In genomic region chr11:103141944-103142255, GRCm38 (mm10) we compare ENCODE assay signal across 7 mouse cellular contexts. TPM values are rescaled to one million over a fixed set of nuclear protein-coding genes. Genes with fewer than 3 reads are reported as not detected.
DNase-seq lines count a peak whose midpoint lies in the region; ATAC-seq and TF ChIP-seq lines count a peak whose summit lies in the region.

No protein-coding gene starts in this region.

- H3K4me3 ChIP-seq in forebrain, embryonic 16.5 days (replicated peaks; ENCODE audit: low read length), result no peak overlapping the region
- no peak overlapping the region for H3K4me3 ChIP-seq in kidney, postnatal 0 days (replicated peaks; ENCODE audit: low read depth, low read length)
- H3K4me3 ChIP-seq in midbrain, postnatal 0 days (ENCODE audit: low read depth, low read length), result no peak overlapping the region

- 0 out of 2 replicates have a peak overlapping the region, but pooled peaks have one; percentile 35 for H3K9ac ChIP-seq in forebrain, embryonic 16.5 days (replicated peaks; ENCODE audit: low read depth, low read length)
- H3K9ac ChIP-seq in kidney, postnatal 0 days (ENCODE audit: low read depth, low read length), result no peak overlapping the region; the same call in 1 of the 2 replicates
- 0 out of 2 replicates have a peak overlapping the region, but pooled peaks have one; percentile 19 for H3K9ac ChIP-seq in midbrain, postnatal 0 days (replicated peaks; ENCODE audit: low read length, poor library complexity, severe bottlenecking)

- WGBS in forebrain, embryonic 16.5 days, result 56% methylated on average over 1 of the region's 1 CpGs
- 20% methylated on average over 1 of the region's 1 CpGs for WGBS in kidney, postnatal 0 days
- 30% methylated on average over 1 of the region's 1 CpGs for WGBS in midbrain, postnatal 0 days

- H3K4me1 ChIP-seq in forebrain, embryonic 16.5 days (replicated peaks; ENCODE audit: control insufficient read depth, insufficient read depth, low read length), result peaks cover 14% of the 10 kb centered on the region
- H3K4me1 ChIP-seq in kidney, postnatal 0 days (replicated peaks; ENCODE audit: insufficient read depth, low read length), result peaks cover 23% of the 10 kb centered on the region
- peaks cover 14% of the 10 kb centered on the region; the same call in 1 of the 2 replicates for H3K4me1 ChIP-seq in midbrain, postnatal 0 days (ENCODE audit: insufficient read depth, low read length)

- no peak overlapping the region; the same call in 1 of the 2 replicates for H3K4me2 ChIP-seq in forebrain, embryonic 16.5 days (ENCODE audit: low read length)
- H3K4me2 ChIP-seq in kidney, postnatal 0 days (ENCODE audit: low read length), result peak overlapping the region; percentile 40; the same call in 1 of the 2 replicates
- H3K4me2 ChIP-seq in midbrain, postnatal 0 days (ENCODE audit: low read depth, low read length, poor library complexity, severe bottlenecking), result 0 out of 2 replicates have a peak overlapping the region, but pooled peaks have one; percentile 51

- peak; percentile 16 for DNase-seq in right cerebral cortex, postnatal 4 days
- no peak for DNase-seq in right cerebral cortex, adult 18-20 months
- DNase-seq in kidney, postnatal 0 days (ENCODE audit: low spot score), result peak; percentile 56
- DNase-seq in midbrain, postnatal 0 days (ENCODE audit: low spot score), result peak; percentile 24
- DNase-seq in thymus, postnatal 10 days (ENCODE audit: low spot score in 2 of 2), result no peak
- no peak for DNase-seq in layer of hippocampus, adult 9-10 months (ENCODE audit: low spot score)

- peaks cover 5% of the 10 kb centered on the region for H3K36me3 ChIP-seq in forebrain, embryonic 16.5 days (ENCODE audit: control insufficient read depth, insufficient read depth)
- 0 out of 2 replicates have a peak, but pooled peaks cover 4% of the 10 kb centered on the region for H3K36me3 ChIP-seq in kidney, postnatal 0 days (ENCODE audit: insufficient read depth, low read length)
- H3K36me3 ChIP-seq in midbrain, postnatal 0 days (ENCODE audit: insufficient read depth, low read length), result peaks cover 22% of the 10 kb centered on the region

- ATAC-seq in forebrain, embryonic 16.5 days, result peak; percentile 12; the same call in 1 of the 2 replicates
- peak; percentile 14; the same call in 1 of the 2 replicates for ATAC-seq in kidney, postnatal 0 days (replicated peaks; ENCODE audit: low FRiP score, low read depth)
- no peak for ATAC-seq in midbrain, postnatal 0 days (ENCODE audit: low FRiP score)

- no peaks in the 10 kb centered on the region for H3K27me3 ChIP-seq in forebrain, embryonic 16.5 days (replicated peaks; ENCODE audit: control insufficient read depth, insufficient read depth, low read length)
- no peaks in the 10 kb centered on the region for H3K27me3 ChIP-seq in kidney, postnatal 0 days (ENCODE audit: insufficient read depth, low read length)
- H3K27me3 ChIP-seq in midbrain, postnatal 0 days (ENCODE audit: insufficient read depth, low read length), result no peaks in the 10 kb centered on the region

- H3K9me3 ChIP-seq in forebrain, embryonic 16.5 days (ENCODE audit: control insufficient read depth, low read length), result no peaks in the 10 kb centered on the region
- H3K9me3 ChIP-seq in kidney, postnatal 0 days (replicated peaks; ENCODE audit: low read length), result no peaks in the 10 kb centered on the region
- H3K9me3 ChIP-seq in midbrain, postnatal 0 days (ENCODE audit: low read length), result no peaks in the 10 kb centered on the region

- TF ChIP-seq CTCF in kidney, postnatal 0 days (IDR thresholded peaks at IDR 0.05; ENCODE audit: low read depth), result no peak
- TF ChIP-seq CTCF in midbrain, postnatal 0 days (IDR thresholded peaks at IDR 0.05), result no peak

- H3K27ac ChIP-seq in forebrain, embryonic 16.5 days (ENCODE audit: low read length), result peak overlapping the region; percentile 62
- peak overlapping the region; percentile 84 for H3K27ac ChIP-seq in kidney, postnatal 0 days
- H3K27ac ChIP-seq in midbrain, postnatal 0 days (ENCODE audit: low read depth, low read length), result peak overlapping the region; percentile 93

RNA-seq across cellular contexts. Expression of gene Hexim2, which starts 9.7 kb away (rescaled TPM):
- polyA plus RNA-seq in forebrain, embryonic 16.5 days (2015; fragmentation: Nextera tagmentation; extraction: Ambion mirVana), result 19.9 and 25.9 TPM in 2 replicates
- polyA plus RNA-seq in kidney, postnatal 0 days (2015; fragmentation: Nextera tagmentation; extraction: Ambion mirVana), result 6.5 and 6.9 TPM in 2 replicates
- 46.3 and 57.8 TPM in 2 replicates for total RNA-seq in midbrain, postnatal 0 days (2014; rRNA removed)
- polyA plus RNA-seq in midbrain, postnatal 0 days (2015; fragmentation: Nextera tagmentation; extraction: Ambion mirVana), result 38.0 and 40.5 TPM in 2 replicates

RNA-seq across cellular contexts. Expression of gene Hexim1, which starts 25.9 kb away (rescaled TPM):
- 3.5 and 4.1 TPM in 2 replicates for polyA plus RNA-seq in forebrain, embryonic 16.5 days (2015; fragmentation: Nextera tagmentation; extraction: Ambion mirVana)
- 6.5 and 6.8 TPM in 2 replicates for polyA plus RNA-seq in kidney, postnatal 0 days (2015; fragmentation: Nextera tagmentation; extraction: Ambion mirVana)
- total RNA-seq in midbrain, postnatal 0 days (2014; rRNA removed), result 15.5 and 19.1 TPM in 2 replicates
- 3.2 and 4.5 TPM in 2 replicates for polyA plus RNA-seq in midbrain, postnatal 0 days (2015; fragmentation: Nextera tagmentation; extraction: Ambion mirVana)

RNA-seq across cellular contexts. Expression of gene Fmnl1, which starts 29.0 kb away (rescaled TPM):
- 2.7 and 6.7 TPM in 2 replicates for polyA plus RNA-seq in forebrain, embryonic 16.5 days (2015; fragmentation: Nextera tagmentation; extraction: Ambion mirVana)
- 2.6 and 3.4 TPM in 2 replicates for polyA plus RNA-seq in kidney, postnatal 0 days (2015; fragmentation: Nextera tagmentation; extraction: Ambion mirVana)
- 12.0 and 14.3 TPM in 2 replicates for total RNA-seq in midbrain, postnatal 0 days (2014; rRNA removed)
- polyA plus RNA-seq in midbrain, postnatal 0 days (2015; fragmentation: Nextera tagmentation; extraction: Ambion mirVana), result 7.3 and 9.5 TPM in 2 replicates

RNA-seq across cellular contexts. Expression of gene Acbd4, which starts 40.4 kb away (rescaled TPM):
- polyA plus RNA-seq in forebrain, embryonic 16.5 days (2015; fragmentation: Nextera tagmentation; extraction: Ambion mirVana), result 17.0 and 17.8 TPM in 2 replicates
- 36.6 and 39.7 TPM in 2 replicates for polyA plus RNA-seq in kidney, postnatal 0 days (2015; fragmentation: Nextera tagmentation; extraction: Ambion mirVana)
- total RNA-seq in midbrain, postnatal 0 days (2014; rRNA removed), result 21.8 and 22.9 TPM in 2 replicates
- 17.5 and 21.8 TPM in 2 replicates for polyA plus RNA-seq in midbrain, postnatal 0 days (2015; fragmentation: Nextera tagmentation; extraction: Ambion mirVana)

RNA-seq across cellular contexts. Expression of gene Plcd3, which starts 40.4 kb away (rescaled TPM):
- polyA plus RNA-seq in forebrain, embryonic 16.5 days (2015; fragmentation: Nextera tagmentation; extraction: Ambion mirVana), result 2.5 and 2.6 TPM in 2 replicates
- 4.2 and 5.6 TPM in 2 replicates for polyA plus RNA-seq in kidney, postnatal 0 days (2015; fragmentation: Nextera tagmentation; extraction: Ambion mirVana)
- total RNA-seq in midbrain, postnatal 0 days (2014; rRNA removed), result 9.4 and 9.7 TPM in 2 replicates
- 4.7 and 4.9 TPM in 2 replicates for polyA plus RNA-seq in midbrain, postnatal 0 days (2015; fragmentation: Nextera tagmentation; extraction: Ambion mirVana)

Comparison
In these comparisons a context has a peak if more than half of its experiments do, and no peak if none do; other contexts are left out.
1. DNase-seq: peak in right cerebral cortex, postnatal 4 days (single experiment), kidney, postnatal 0 days (single experiment) and midbrain, postnatal 0 days (single experiment); none in right cerebral cortex, adult 18-20 months (single experiment), thymus, postnatal 10 days (0 of 2) and layer of hippocampus, adult 9-10 months (single experiment).
2. Peak in every context shown above with its lines, with median percentiles within 50 percentile points of each other: H3K27ac ChIP-seq.